Mouse (Mus musculus): ENCODE results near the gene Astn2. TPM values are rescaled to one million over a fixed set of nuclear protein-coding genes. Genes with fewer than 3 reads are reported as not detected.

Gene Astn2
- total and polyA plus RNA-seq, 3 experiments, result not detected

DNA sequence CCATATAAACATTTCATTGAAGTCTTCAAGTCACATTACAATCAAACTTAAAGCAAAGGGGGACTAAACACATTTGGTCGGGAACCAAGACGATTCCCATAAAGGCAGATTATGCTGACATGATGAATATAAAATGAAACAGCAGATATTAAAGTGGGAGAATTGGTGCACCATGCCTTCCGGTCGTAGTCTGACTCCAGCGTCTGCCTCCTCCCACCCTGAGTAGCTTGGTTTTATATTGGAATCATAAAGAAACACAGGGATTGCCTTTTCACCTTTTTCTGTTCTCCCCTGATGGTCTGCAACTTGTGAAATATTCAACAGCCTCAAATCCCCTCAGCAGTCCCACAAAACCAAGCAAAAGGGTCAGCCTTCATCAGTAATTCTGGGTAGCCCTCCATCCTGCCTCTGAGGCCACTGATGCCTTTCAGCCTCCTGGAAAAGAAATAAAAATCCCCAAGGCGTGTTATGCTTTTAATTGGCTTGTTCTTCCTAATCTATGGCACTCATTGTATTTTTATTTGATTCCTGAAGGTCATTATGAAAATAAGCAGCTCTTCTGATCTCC is 132.8 kb downstream of the Astn2 start:
- Histone ChIP-seq H3K79me2 (ENCODE audit: control insufficient read depth, insufficient read depth, low read length, poor library complexity) (no peaks in the 10 kb centered on the region), H3K27me3 (ENCODE audit: control insufficient read depth in 1 of 2, insufficient read depth in 2 of 2, low read length in 2 of 2) (no peaks in the 10 kb centered on the region), H3K4me3 (ENCODE audit: control insufficient read depth in 1 of 2, insufficient read depth in 1 of 2, low read depth in 2 of 2, low read length in 2 of 2) (no peak overlapping the region), H3K4me1 (ENCODE audit: control insufficient read depth in 1 of 2, insufficient read depth in 2 of 2, low read length in 2 of 2) (no peaks in the 10 kb centered on the region), H3K27ac (ENCODE audit: control insufficient read depth, low read depth, low read length) (no peak overlapping the region), H3K9ac (ENCODE audit: control insufficient read depth, low read depth, low read length, poor library complexity, severe bottlenecking) (no peak overlapping the region), H3K36me3 (ENCODE audit: control insufficient read depth in 1 of 2, insufficient read depth in 2 of 2, low read length in 2 of 2) (no peaks in the 10 kb centered on the region), H3K9me3 (replicated peaks; ENCODE audit: insufficient read depth, low read length) (no peaks in the 10 kb centered on the region)
- TF ChIP-seq RCOR1 (IDR thresholded peaks at IDR 0.05; ENCODE audit: low read depth, low read length) (no peak), MEF2A (IDR thresholded peaks at IDR 0.05; ENCODE audit: extremely low read depth, insufficient replicate concordance, low read depth, low read length, poor library complexity, severe bottlenecking) (no peak)
- no peak for DNase-seq (ENCODE audit: low read depth, low spot score)

DNA sequence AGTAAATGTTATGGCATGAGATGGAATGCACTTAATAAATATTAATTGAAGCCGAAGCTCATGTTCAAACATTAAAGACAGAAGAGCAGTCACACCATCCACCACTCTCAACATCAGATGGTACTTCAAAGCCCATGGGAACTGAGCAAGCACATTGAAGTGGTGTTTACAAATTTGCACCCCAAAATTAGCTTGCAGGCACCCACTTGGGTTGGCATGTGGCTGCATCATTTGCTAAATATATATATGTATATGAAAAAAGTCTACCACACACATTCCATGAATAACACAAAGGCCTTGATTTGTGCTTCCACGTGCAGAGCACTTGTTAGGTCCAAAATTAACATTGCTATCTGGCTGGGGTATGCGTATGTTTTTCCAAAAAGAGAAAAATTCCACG is 140.4 kb downstream of the Astn2 start:
- no peak for DNase-seq (ENCODE audit: low read depth, low spot score)
- Histone ChIP-seq H3K27ac (ENCODE audit: control insufficient read depth, low read depth, low read length) (no peak overlapping the region), H3K27me3 (ENCODE audit: control insufficient read depth in 1 of 2, insufficient read depth in 2 of 2, low read length in 2 of 2) (no peaks in the 10 kb centered on the region), H3K79me2 (ENCODE audit: control insufficient read depth, insufficient read depth, low read length, poor library complexity) (no peaks in the 10 kb centered on the region), H3K9me3 (replicated peaks; ENCODE audit: insufficient read depth, low read length) (no peaks in the 10 kb centered on the region), H3K4me3 (ENCODE audit: control insufficient read depth in 1 of 2, insufficient read depth in 1 of 2, low read depth in 2 of 2, low read length in 2 of 2) (no peak overlapping the region), H3K9ac (ENCODE audit: control insufficient read depth, low read depth, low read length, poor library complexity, severe bottlenecking) (no peak overlapping the region), H3K4me1 (ENCODE audit: control insufficient read depth in 1 of 2, insufficient read depth in 2 of 2, low read length in 2 of 2) (no peaks in the 10 kb centered on the region), H3K36me3 (ENCODE audit: control insufficient read depth in 1 of 2, insufficient read depth in 2 of 2, low read length in 2 of 2) (no peaks in the 10 kb centered on the region)
- TF ChIP-seq POLR2A (IDR thresholded peaks at IDR 0.05; ENCODE audit: control insufficient read depth in 1 of 2, insufficient read depth in 1 of 2, low read depth in 1 of 2, low read length in 2 of 2, poor library complexity in 1 of 2) (no peak), BHLHE40 (IDR thresholded peaks at IDR 0.05; ENCODE audit: borderline replicate concordance, low read depth, low read length) (no peak), MAX (IDR thresholded peaks at IDR 0.05; ENCODE audit: low read length) (no peak), ZC3H11A (IDR thresholded peaks at IDR 0.05; ENCODE audit: low read depth, low read length) (no peak), KAT2A (conservative IDR thresholded peaks at IDR 0.05; ENCODE audit: low read depth, low read length) (no peak), TBP (IDR thresholded peaks at IDR 0.05; ENCODE audit: low read depth, low read length) (no peak), MYC (IDR thresholded peaks at IDR 0.05; ENCODE audit: low read depth, low read length) (no peak), E2F4 (IDR thresholded peaks at IDR 0.05; ENCODE audit: borderline replicate concordance, low read depth, low read length) (no peak), ELF1 (IDR thresholded peaks at IDR 0.05; ENCODE audit: low read depth, low read length) (no peak), CHD2 (IDR thresholded peaks at IDR 0.05; ENCODE audit: low read length) (no peak), RCOR1 (IDR thresholded peaks at IDR 0.05; ENCODE audit: low read depth, low read length) (no peak), GATA1 (IDR thresholded peaks at IDR 0.05; ENCODE audit: low read depth, low read length) (no peak), MAZ (IDR thresholded peaks at IDR 0.05; ENCODE audit: low read depth, low read length) (no peak), RAD21 (IDR thresholded peaks at IDR 0.05; ENCODE audit: low read depth, low read length) (no peak), CHD1 (IDR thresholded peaks at IDR 0.05; ENCODE audit: low read depth, low read length) (no peak), CTCF (IDR thresholded peaks at IDR 0.05 in 2 of 3, conservative IDR thresholded peaks at IDR 0.05 in 1 of 3; ENCODE audit: control insufficient read depth in 1 of 3, insufficient read depth in 1 of 3, low read depth in 2 of 3, low read length in 3 of 3, poor library complexity in 1 of 3, severe bottlenecking in 1 of 3) (no peak), TAL1 (IDR thresholded peaks at IDR 0.05; ENCODE audit: low read length) (no peak), USF1 (IDR thresholded peaks at IDR 0.05; ENCODE audit: low read depth, low read length) (no peak), JUND (IDR thresholded peaks at IDR 0.05; ENCODE audit: low read depth, low read length) (no peak)

All from MEL (cell line).